Mouse (Mus musculus) erythroblast, embryonic 14.5 days (primary cell): Measurements from ENCODE around the gene Mog.

Experiments
- GATA1 ChIP-seq: IDR thresholded peaks from 2 replicates; pipeline ENCODE4 v1.6.1; 2012; ENCODE audit warnings: low read length, inconsistent platforms, mixed read lengths
- TAL1 ChIP-seq: IDR thresholded peaks from 3 replicates; pipeline ENCODE4 v1.6.1; 2012; ENCODE audit warnings: low read length, inconsistent platforms, mixed read lengths

DNA sequence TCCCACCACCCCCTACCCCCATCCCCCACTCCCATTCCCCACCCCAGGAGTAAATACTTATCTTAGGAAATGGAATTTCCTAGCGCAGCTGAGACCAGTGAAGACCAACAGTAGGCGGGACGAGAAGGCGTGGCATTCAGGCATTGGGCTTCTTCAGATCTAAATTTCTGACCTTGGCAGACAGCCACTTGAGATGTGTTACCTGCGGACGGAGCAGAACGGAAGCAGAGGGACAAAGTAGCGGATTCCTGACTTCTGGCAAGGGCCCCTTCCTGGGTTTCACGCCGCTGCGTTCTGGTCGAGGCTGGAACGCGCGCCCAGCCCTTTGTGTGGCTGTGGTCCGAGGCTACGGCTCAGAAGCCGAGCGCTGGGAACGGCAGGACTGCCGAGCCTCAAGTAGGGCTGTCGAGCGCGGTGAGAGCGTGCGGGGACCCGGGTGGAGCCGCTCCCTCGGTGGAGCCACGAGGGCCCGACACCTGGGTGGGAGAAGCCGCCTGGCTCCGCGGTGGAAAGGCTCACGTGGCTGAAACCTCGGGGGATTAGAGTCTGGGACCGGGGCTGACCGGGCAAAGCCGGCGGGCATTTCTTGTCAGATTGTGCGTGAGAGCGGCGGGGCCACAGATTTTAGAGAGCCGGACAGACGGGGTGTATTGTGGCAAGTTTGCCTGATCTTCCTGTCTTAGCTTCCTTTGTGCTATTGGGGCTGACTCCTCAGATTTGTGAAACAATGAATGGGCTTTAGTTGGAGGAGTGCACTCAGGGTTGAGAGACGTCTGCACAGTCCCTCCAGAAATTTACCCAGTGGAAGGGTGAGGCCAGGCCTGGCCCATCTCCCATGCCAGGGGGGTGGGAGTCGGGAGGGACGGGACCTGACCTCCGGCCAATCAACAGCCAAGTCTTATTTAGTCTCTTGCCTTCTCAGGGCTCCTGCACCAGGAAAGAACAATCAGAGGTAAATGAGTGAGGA is 20.6 kb downstream of the Mog start:
- TF ChIP-seq TAL1, result no peak
- no peak for TF ChIP-seq GATA1
